Mouse (Mus musculus): ENCODE measurements around the gene Etnk2. TPM values are rescaled to one million over a fixed set of nuclear protein-coding genes. Genes with fewer than 3 reads are reported as not detected.
"Not testable (repeated sequence)": the region's sequence is repeated elsewhere in the genome, so short reads cannot be mapped to it uniquely, and the experiment has no call there.

Etnk2 gene
- polyA plus RNA-seq, 1 experiment from 2014 or later = 11.3 TPM

DNA sequence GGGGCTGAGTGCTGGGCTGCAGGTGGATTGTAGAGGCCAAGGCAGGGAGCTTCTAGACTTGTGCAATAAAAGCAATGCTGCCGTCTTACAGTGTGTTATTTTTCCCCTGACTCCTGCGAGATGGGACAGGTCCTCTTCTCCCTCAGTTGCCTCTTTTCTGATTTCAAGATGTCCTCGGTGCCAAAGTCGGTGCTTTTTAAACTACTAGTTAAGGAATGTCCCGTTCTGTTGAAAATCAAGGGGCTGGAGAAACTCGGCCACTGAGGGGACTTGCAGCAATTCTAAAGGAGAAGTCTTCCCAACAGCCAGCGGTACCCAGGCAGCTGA lies 33.8 kb upstream of the Etnk2 start:
- no peak overlapping the region for H3K27ac ChIP-seq (replicated peaks)
- H3K4me3 ChIP-seq (replicated peaks) = no peak overlapping the region; the same call in 1 of the 2 replicates
- no peaks in the 10 kb centered on the region for H3K9me3 ChIP-seq (replicated peaks)
- H3K9ac ChIP-seq = no peak overlapping the region
- peaks cover 41% of the 10 kb centered on the region for H3K27me3 ChIP-seq
- 15% methylated on average over 7 of the region's 7 CpGs for WGBS (ENCODE audit: insufficient replicate concordance)
- H3K4me2 ChIP-seq = peak overlapping the region; percentile 44
- ATAC-seq (ENCODE audit: insufficient read depth) = no peak
- no peaks in the 10 kb centered on the region; the same call in 1 of the 2 replicates for H3K4me1 ChIP-seq (replicated peaks)
- H3K36me3 ChIP-seq (replicated peaks) = no peaks in the 10 kb centered on the region

DNA sequence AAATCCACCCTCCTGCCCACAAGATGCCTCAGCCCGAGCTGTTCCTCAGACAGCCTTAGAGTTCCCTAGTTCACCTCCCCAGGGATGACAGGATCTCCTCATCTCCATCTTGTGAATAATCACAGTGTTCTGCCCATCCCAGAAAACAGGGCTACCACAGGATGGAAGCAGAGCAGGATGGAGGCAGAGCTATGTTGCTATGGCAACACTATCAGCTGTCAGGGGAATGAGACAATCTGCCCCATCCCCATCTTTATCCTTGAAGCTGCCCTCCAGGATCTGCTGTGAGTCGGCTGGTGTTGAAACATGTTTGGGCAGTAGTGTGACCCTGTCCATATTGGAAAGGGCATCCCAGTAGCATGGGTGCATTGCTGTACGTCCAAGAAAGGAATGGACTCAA lies 32.2 kb upstream of the Etnk2 start:
- 45% methylated on average over 3 of the region's 3 CpGs for WGBS (ENCODE audit: insufficient replicate concordance)
- Histone ChIP-seq H3K4me1 (replicated peaks) (no peaks in the 10 kb centered on the region; the same call in 1 of the 2 replicates), H3K4me3 (replicated peaks) (no peak overlapping the region), H3K36me3 (replicated peaks) (no peaks in the 10 kb centered on the region), H3K9me3 (replicated peaks) (no peaks in the 10 kb centered on the region), H3K4me2 (no peak overlapping the region), H3K27ac (replicated peaks) (no peak overlapping the region), H3K27me3 (peaks cover 41% of the 10 kb centered on the region), H3K9ac (no peak overlapping the region)
- no peak for ATAC-seq (ENCODE audit: insufficient read depth)

DNA sequence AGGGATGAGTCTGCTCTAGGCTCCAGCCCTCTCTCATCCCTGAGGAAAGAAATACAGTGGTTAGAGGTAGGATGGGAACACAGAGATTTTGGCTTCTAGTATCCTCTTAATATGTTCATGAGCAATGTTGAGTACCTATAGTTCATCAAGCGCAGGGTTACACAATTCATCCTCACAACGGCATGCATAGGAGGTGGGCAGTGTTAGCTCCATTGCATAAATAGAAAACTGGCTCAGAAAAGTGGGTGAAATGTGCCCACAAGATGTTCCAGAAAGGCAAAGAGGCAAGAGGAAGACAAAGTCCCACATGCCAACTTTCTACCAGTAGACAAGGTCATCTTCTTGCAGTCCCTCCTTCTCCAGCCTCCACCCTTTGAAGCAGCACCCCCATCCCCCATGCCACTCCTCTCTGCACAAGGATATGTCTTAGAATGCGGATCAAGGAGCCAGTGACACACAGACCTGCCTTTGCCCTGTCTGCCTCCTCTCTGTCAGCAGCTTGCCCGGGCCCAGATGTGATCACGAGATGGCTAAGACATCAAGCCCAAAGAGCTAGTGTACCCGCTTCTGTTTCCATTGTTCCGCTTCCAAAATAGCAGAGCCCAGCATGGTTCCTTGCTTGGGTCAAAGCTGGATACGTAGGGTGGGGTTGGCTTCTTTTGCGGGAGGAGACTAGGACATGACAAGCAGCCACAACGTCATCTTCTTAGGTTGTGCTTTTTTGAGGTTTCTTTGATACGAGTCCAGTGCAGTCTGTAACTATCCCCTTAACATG lies 30.5 kb upstream of the Etnk2 start:
- Histone ChIP-seq H3K9ac (no peak overlapping the region), H3K4me1 (replicated peaks) (no peaks in the 10 kb centered on the region; the same call in 1 of the 2 replicates), H3K36me3 (replicated peaks) (no peaks in the 10 kb centered on the region), H3K4me2 (no peak overlapping the region), H3K4me3 (replicated peaks) (no peak overlapping the region), H3K27me3 (peaks cover 33% of the 10 kb centered on the region), H3K27ac (replicated peaks) (no peak overlapping the region), H3K9me3 (replicated peaks) (no peaks in the 10 kb centered on the region)
- WGBS (ENCODE audit: insufficient replicate concordance) = 67% methylated on average over 11 of the region's 11 CpGs
- ATAC-seq (ENCODE audit: insufficient read depth) = no peak

DNA sequence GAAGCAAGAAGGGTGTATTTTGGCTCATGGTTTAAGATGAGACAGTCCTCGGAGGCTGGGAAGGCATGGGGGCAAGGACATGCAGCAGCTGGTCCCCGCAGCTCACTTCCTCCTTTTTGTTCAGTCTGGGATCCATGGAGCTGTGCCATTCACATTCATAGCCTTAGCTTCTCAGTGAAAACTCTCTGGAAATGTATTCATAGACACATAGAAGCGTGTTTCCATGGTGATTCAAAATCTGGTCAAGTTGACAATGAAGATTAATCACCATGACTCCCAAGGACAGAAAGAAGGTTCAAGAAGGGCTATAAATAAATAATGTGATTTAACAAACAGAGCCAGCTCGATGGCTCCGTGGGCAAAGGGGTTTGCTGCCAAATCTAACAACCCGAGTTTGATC lies 29.4 kb upstream of the Etnk2 start:
- H3K36me3 ChIP-seq (replicated peaks) = no peaks in the 10 kb centered on the region
- H3K4me2 ChIP-seq = no peak overlapping the region
- H3K27me3 ChIP-seq = peaks cover 22% of the 10 kb centered on the region
- no peaks in the 10 kb centered on the region; the same call in 1 of the 2 replicates for H3K4me1 ChIP-seq (replicated peaks)
- 56% methylated on average over 6 of the region's 6 CpGs for WGBS (ENCODE audit: insufficient replicate concordance)
- H3K9me3 ChIP-seq (replicated peaks) = no peaks in the 10 kb centered on the region
- ATAC-seq (ENCODE audit: insufficient read depth) = no peak
- H3K9ac ChIP-seq = no peak overlapping the region
- H3K27ac ChIP-seq (replicated peaks) = no peak overlapping the region
- no peak overlapping the region for H3K4me3 ChIP-seq (replicated peaks)

DNA sequence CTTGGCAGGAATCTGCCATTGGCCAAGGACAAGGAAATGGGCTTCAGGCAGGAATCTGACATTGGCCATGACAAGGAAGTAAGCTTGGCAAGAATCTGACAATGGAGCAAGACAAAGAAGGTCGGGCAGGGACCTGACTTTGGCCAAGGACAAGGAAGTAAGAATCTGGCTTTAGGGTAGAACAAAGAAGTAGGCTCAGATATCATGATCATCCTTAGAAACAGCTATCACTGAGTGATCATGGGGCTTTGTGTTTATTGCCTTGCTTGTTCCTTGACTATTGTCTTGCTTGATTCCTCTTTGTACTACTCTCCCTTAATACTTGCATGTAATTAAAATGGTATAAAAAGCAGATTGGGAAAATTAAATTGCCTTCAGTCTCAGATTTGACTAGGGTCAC lies 23.0 kb upstream of the Etnk2 start:
- not testable (repeated sequence) for H3K27ac ChIP-seq (replicated peaks)

DNA sequence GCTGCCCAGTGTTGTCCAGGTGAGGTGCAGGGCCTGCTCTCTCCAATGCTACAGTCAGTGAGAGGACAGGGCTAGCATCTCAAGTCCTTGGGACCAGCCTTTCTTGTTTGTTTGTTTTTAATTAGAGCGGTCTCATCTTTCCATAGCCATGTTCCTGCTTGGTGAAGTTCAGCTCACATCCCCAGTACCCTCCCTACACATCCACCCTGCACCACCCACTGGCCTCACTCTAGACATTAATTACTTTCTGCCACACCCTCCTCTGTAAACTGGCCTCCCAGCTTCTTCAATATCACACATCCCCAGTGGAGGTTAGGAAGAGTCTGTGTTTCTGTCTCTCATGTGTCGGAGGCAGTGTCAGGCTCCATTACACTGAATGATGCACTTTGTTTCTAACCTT lies 19.0 kb upstream of the Etnk2 start:
- H3K4me3 ChIP-seq (replicated peaks) = no peak overlapping the region
- no peak overlapping the region for H3K27ac ChIP-seq (replicated peaks)
- no peak overlapping the region for H3K9ac ChIP-seq
- no peaks in the 10 kb centered on the region for H3K9me3 ChIP-seq (replicated peaks)
- H3K4me1 ChIP-seq (replicated peaks) = peaks cover 6% of the 10 kb centered on the region; the same call in 1 of the 2 replicates
- no peaks in the 10 kb centered on the region for H3K36me3 ChIP-seq (replicated peaks)
- 82% methylated on average over 2 of the region's 2 CpGs for WGBS (ENCODE audit: insufficient replicate concordance)
- no peak overlapping the region for H3K4me2 ChIP-seq
- ATAC-seq (ENCODE audit: insufficient read depth) = no peak
- no peaks in the 10 kb centered on the region for H3K27me3 ChIP-seq

More for the DNA sequence above, 23.0 kb upstream of the Etnk2 start:
- not testable (repeated sequence) for H3K4me3 ChIP-seq (replicated peaks); H3K9ac ChIP-seq; ATAC-seq (ENCODE audit: insufficient read depth); H3K9me3 ChIP-seq (replicated peaks); H3K4me1 ChIP-seq (replicated peaks); H3K4me2 ChIP-seq; H3K27me3 ChIP-seq; H3K36me3 ChIP-seq (replicated peaks)
- 21% methylated on average over 1 of the region's 1 CpGs for WGBS (ENCODE audit: insufficient replicate concordance)

DNA sequence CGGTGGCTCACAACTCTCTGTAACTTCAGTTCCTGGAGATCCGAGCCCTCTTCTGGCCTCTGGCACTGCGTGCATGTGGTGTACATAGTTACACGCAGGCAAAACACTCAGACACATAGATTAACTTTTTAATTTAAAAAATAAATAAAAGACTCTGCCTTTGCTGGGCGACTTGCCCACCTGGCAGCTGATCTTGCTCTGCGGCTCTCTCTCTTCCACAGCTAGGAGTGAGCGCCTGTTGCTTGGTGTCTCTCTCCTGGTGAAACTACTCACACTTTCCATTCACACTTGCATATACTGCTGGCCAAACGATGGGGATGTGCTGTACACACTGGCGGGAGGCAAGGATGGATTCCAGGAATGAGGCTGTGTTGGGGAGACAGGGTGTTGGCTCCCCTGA lies 16.8 kb upstream of the Etnk2 start:
- 63% methylated on average over 9 of the region's 9 CpGs for WGBS (ENCODE audit: insufficient replicate concordance)
- Histone ChIP-seq H3K9ac (no peak overlapping the region), H3K4me3 (replicated peaks) (no peak overlapping the region), H3K9me3 (replicated peaks) (no peaks in the 10 kb centered on the region), H3K4me1 (replicated peaks) (peaks cover 6% of the 10 kb centered on the region; the same call in 1 of the 2 replicates), H3K36me3 (replicated peaks) (no peaks in the 10 kb centered on the region), H3K27ac (replicated peaks) (no peak overlapping the region), H3K27me3 (0 out of 2 replicates have a peak, but pooled peaks cover 3% of the 10 kb centered on the region), H3K4me2 (no peak overlapping the region)
- no peak for ATAC-seq (ENCODE audit: insufficient read depth)

DNA sequence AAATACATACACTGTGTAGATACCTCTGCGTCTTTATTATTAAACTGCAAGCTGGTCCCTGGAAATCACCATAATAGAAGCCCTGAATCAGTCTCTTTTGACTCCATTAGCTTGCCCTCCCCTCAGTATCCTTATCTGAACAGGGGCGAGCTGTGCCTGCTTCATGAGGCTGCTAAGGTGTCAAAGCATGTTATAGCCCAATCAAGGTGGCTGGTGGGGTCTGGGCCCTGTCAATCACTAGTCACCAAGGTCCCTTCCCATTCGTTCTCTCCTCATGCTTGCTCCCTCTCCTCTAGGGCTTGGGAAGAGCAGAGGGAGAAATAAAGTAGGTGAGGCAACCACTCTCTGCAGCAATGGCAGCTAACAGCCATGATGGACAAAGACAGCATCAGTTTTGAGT lies 16.1 kb upstream of the Etnk2 start:
- Histone ChIP-seq H3K36me3 (replicated peaks) (no peaks in the 10 kb centered on the region), H3K9ac (no peak overlapping the region), H3K4me3 (replicated peaks) (no peak overlapping the region), H3K4me1 (replicated peaks) (peaks cover 6% of the 10 kb centered on the region; the same call in 1 of the 2 replicates), H3K4me2 (no peak overlapping the region), H3K9me3 (replicated peaks) (no peaks in the 10 kb centered on the region), H3K27me3 (peaks cover 10% of the 10 kb centered on the region; the same call in 1 of the 2 replicates), H3K27ac (replicated peaks) (no peak overlapping the region)
- no peak for ATAC-seq (ENCODE audit: insufficient read depth)
- 51% methylated on average over 3 of the region's 3 CpGs for WGBS (ENCODE audit: insufficient replicate concordance)

DNA sequence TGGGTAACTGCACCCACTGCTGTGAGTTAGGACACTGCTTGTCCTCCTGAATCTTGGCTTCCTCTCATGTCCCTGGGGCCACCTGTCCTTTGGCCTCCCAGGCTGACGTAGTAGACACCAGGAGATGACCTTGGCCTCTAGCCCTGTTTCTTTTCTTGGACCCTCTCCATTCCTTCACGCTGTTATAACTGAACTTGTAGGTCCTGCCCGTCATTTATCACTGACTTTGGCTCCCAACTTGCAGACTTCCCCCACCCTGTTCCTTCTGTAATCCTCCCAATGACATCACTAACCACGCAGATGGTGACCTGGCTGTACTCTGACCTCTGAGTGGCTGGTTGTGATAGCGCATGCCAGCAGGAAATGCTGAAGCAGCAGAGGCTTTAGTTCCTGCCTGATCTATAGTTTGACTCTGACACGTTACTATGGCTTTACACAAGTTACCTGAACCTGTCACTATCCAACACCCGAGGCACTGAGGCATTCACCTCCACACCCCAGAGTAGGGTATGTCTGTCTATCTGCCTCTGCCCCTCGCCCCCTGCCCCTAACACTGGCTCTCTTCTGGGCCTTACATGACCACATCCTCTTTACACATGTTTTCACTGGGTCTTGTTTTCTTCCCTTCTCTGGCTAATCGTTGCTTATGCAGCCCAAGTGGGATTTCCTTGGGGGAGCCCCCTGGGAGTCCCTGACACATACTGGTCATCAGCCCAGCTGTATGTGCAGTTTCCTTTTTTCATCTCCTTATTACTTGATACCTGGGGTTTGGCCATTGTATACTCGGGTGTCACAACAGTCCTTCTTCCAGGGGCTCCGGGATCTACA lies 15.5 kb upstream of the Etnk2 start:
- WGBS (ENCODE audit: insufficient replicate concordance) = 30% methylated on average over 11 of the region's 11 CpGs
- Histone ChIP-seq H3K9ac (no peak overlapping the region), H3K27ac (replicated peaks) (no peak overlapping the region), H3K9me3 (replicated peaks) (no peaks in the 10 kb centered on the region), H3K36me3 (replicated peaks) (no peaks in the 10 kb centered on the region), H3K4me3 (replicated peaks) (no peak overlapping the region), H3K4me2 (no peak overlapping the region), H3K4me1 (replicated peaks) (peaks cover 6% of the 10 kb centered on the region; the same call in 1 of the 2 replicates), H3K27me3 (peaks cover 15% of the 10 kb centered on the region; the same call in 1 of the 2 replicates)
- no peak for ATAC-seq (ENCODE audit: insufficient read depth)

DNA sequence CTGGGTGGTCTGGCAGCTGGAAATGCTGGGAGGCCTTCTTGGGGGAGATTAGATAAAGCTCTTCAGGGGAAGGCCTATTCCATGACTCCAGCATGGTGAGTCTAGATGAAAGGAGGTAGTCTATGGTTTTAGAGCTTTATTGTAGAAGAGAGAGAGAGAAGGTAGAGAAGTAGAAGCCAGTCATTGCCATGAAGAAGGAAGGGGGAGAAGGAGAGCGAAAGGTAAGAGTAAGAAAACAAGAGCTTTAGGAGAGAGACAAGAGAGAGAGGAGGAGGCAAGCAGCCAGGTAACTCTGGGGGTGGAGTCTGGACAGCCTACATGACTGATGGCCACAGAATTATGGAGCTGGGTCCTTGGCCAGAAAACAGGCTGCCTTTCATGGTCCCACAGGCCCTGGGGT lies 13.2 kb upstream of the Etnk2 start, which contains the start of gene Ren1:
Ren1 (plus strand) TSS at position 301 of the 400 bp plus-strand sequence.
- Histone ChIP-seq H3K4me1 (replicated peaks) (peaks cover 6% of the 10 kb centered on the region; the same call in 1 of the 2 replicates), H3K4me3 (replicated peaks) (no peak within 1 kb of the TSS), H3K36me3 (replicated peaks) (no peaks in the 10 kb centered on the region), H3K27ac (replicated peaks) (no peak within 1 kb of the TSS), H3K27me3 (peaks cover 15% of the 10 kb centered on the region; the same call in 1 of the 2 replicates), H3K9ac (no peak within 1 kb of the TSS), H3K4me2 (no peak within 1 kb of the TSS), H3K9me3 (replicated peaks) (no peaks in the 10 kb centered on the region)
- 68% methylated on average over 1 of the region's 1 CpGs for WGBS (ENCODE audit: insufficient replicate concordance)
- ATAC-seq (ENCODE audit: insufficient read depth) = no peak

DNA sequence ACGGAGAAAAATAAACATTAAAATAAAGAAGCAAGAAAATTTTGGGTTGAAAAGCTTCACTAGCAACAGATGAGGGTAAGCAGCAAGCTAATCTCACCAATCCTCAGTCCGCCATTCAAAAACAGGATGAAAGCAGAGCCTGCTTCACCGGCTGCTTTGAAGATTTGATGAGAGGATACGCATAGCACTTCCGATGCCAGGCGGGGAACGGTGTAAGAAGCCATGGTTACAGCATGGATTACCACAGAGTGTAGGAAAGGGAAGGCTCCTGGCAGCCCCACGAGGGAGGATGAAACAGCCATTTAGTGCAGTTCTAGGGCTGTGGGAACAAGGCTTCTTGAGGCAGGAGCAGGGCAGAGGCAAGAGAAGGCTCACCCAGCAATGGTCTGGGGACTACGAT lies 11.6 kb upstream of the Etnk2 start:
- Histone ChIP-seq H3K27me3 (peaks cover 15% of the 10 kb centered on the region), H3K4me2 (no peak overlapping the region), H3K9ac (no peak overlapping the region), H3K9me3 (replicated peaks) (no peaks in the 10 kb centered on the region), H3K4me3 (replicated peaks) (no peak overlapping the region), H3K4me1 (replicated peaks) (peaks cover 6% of the 10 kb centered on the region; the same call in 1 of the 2 replicates), H3K36me3 (replicated peaks) (no peaks in the 10 kb centered on the region), H3K27ac (replicated peaks) (no peak overlapping the region)
- WGBS (ENCODE audit: insufficient replicate concordance) = 26% methylated on average over 9 of the region's 9 CpGs
- ATAC-seq (ENCODE audit: insufficient read depth) = no peak

All from liver, embryonic 15.5 days (tissue).